Mouse (Mus musculus) liver, embryonic 15.5 days (tissue): ENCODE results near the gene Lgr6. TPM values are rescaled to one million over a fixed set of nuclear protein-coding genes. Genes with fewer than 3 reads are reported as not detected.

Experiments used
- ATAC-seq: fragments of 200-750 bp; cut with Nextera tagmentation; 2 replicates; pipeline ENCODE4 v1.8.0; 2017; ENCODE audit warnings: moderate number of reproducible peaks, mild to moderate bottlenecking, moderate library complexity; ENCODE audit not compliant: insufficient read depth
- H3K27ac ChIP-seq: fragments of 300-500 bp; sonication (generic); replicated peaks from 2 replicates; pipeline ENCODE4 v1.5.1; 2015; ENCODE audit warnings: mild to moderate bottlenecking, inconsistent platforms
- H3K27me3 ChIP-seq: fragments of 300-500 bp; sonication (generic); 2 replicates; pipeline ENCODE4 v1.6.1; 2015; ENCODE audit warnings: mild to moderate bottlenecking, inconsistent platforms
- H3K36me3 ChIP-seq: fragments of 300-500 bp; sonication (generic); replicated peaks from 2 replicates; pipeline ENCODE4 v1.6.1; 2015; ENCODE audit warnings: moderate library complexity, mild to moderate bottlenecking, inconsistent platforms
- H3K4me1 ChIP-seq: fragments of 300-500 bp; sonication (generic); replicated peaks from 2 replicates; pipeline ENCODE4 v1.6.1; 2015; ENCODE audit warnings: inconsistent platforms
- H3K4me2 ChIP-seq: fragments of 300-500 bp; sonication (generic); 2 replicates; pipeline ENCODE4 v1.6.1; 2015; ENCODE audit warnings: moderate library complexity, mild to moderate bottlenecking, inconsistent platforms
- H3K4me3 ChIP-seq: fragments of 300-500 bp; sonication (generic); replicated peaks from 2 replicates; pipeline ENCODE4 v1.5.1; 2015; ENCODE audit warnings: mild to moderate bottlenecking, inconsistent platforms
- H3K9ac ChIP-seq: fragments of 300-500 bp; sonication (generic); 2 replicates; pipeline ENCODE4 v1.6.1; 2015; ENCODE audit warnings: moderate library complexity, mild to moderate bottlenecking, inconsistent platforms
- H3K9me3 ChIP-seq: fragments of 300-500 bp; sonication (generic); replicated peaks from 2 replicates; pipeline ENCODE4 v1.6.1; 2016; ENCODE audit warnings: inconsistent platforms
- WGBS: fragments of 180-500 bp; shearing (Covaris S2); methylation state at CpG from one replicate; pipeline ENCODE4 v1.1.7; 2015; ENCODE audit warnings: mixed read lengths; ENCODE audit not compliant: insufficient replicate concordance; 5-methylcytosine and 5-hydroxymethylcytosine counted together
- polyA plus RNA-seq: library from polyadenylated mRNA; unstranded; fragments of >200 nt; fragmentation: Nextera tagmentation; extraction: Ambion mirVana; gene quantifications from 2 replicates; pipeline ENCODE4 v1.2.1, GENCODE M21; 2015

Lgr6 gene
- polyA plus RNA-seq, 1 experiment from 2014 or later = 0.18 TPM

- H3K27me3 ChIP-seq = peaks cover 6% of the 10 kb centered on the region
- H3K27ac ChIP-seq = no peak overlapping the region
- no peaks in the 10 kb centered on the region for H3K9me3 ChIP-seq
- no peak overlapping the region for H3K4me3 ChIP-seq
- H3K36me3 ChIP-seq = no peaks in the 10 kb centered on the region
- H3K9ac ChIP-seq = no peak overlapping the region
- H3K4me2 ChIP-seq = no peak overlapping the region
- H3K4me1 ChIP-seq = no peaks in the 10 kb centered on the region
- 56% methylated on average over 10 of the region's 10 CpGs for WGBS
- no peak for ATAC-seq
Measured at GRCm38 (mm10) chr1:135016907-135017655, 88.0 kb downstream of the Lgr6 start.

- no peak overlapping the region for H3K27ac ChIP-seq
- H3K9me3 ChIP-seq = no peaks in the 10 kb centered on the region
- no peak overlapping the region for H3K4me3 ChIP-seq
- H3K4me2 ChIP-seq = no peak overlapping the region
- ATAC-seq = no peak
- no peaks in the 10 kb centered on the region for H3K36me3 ChIP-seq
- H3K4me1 ChIP-seq = no peaks in the 10 kb centered on the region
- no peak overlapping the region for H3K9ac ChIP-seq
- peaks cover 6% of the 10 kb centered on the region for H3K27me3 ChIP-seq
- WGBS = 60% methylated on average over 10 of the region's 10 CpGs
Measured at GRCm38 (mm10) chr1:135014921-135015445, 90.1 kb downstream of the Lgr6 start.

GRCm38 (mm10) chr1:135012472-135012871 is 92.6 kb downstream of the Lgr6 start:
- no peaks in the 10 kb centered on the region for H3K9me3 ChIP-seq
- H3K36me3 ChIP-seq = no peaks in the 10 kb centered on the region
- peaks cover 6% of the 10 kb centered on the region; the same call in 1 of the 2 replicates for H3K27me3 ChIP-seq
- no peak overlapping the region for H3K9ac ChIP-seq
- whole genome bisulfite sequencing = 58% methylated on average over 9 of the region's 9 CpGs
- ATAC-seq = no peak
- no peaks in the 10 kb centered on the region for H3K4me1 ChIP-seq
- H3K27ac ChIP-seq = no peak overlapping the region
- no peak overlapping the region for H3K4me3 ChIP-seq
- no peak overlapping the region for H3K4me2 ChIP-seq

GRCm38 (mm10) chr1:135011912-135012311 is 93.2 kb downstream of the Lgr6 start:
- no peak for ATAC-seq

GRCm38 (mm10) chr1:135009833-135010232 is 95.2 kb downstream of the Lgr6 start:
- ATAC-seq = no peak
- no peak overlapping the region for H3K9ac ChIP-seq
- no peak overlapping the region for H3K27ac ChIP-seq
- no peaks in the 10 kb centered on the region for H3K36me3 ChIP-seq
- peaks cover 6% of the 10 kb centered on the region; the same call in 1 of the 2 replicates for H3K27me3 ChIP-seq
- 51% methylated on average over 3 of the region's 3 CpGs for WGBS
- H3K4me1 ChIP-seq = no peaks in the 10 kb centered on the region
- H3K4me3 ChIP-seq = no peak overlapping the region
- no peak overlapping the region for H3K4me2 ChIP-seq
- no peaks in the 10 kb centered on the region for H3K9me3 ChIP-seq

More at GRCm38 (mm10) chr1:135011912-135012311, 93.2 kb downstream of the Lgr6 start:
- no peaks in the 10 kb centered on the region for H3K36me3 ChIP-seq
- WGBS = 77% methylated on average over 5 of the region's 5 CpGs
- no peak overlapping the region for H3K27ac ChIP-seq
- no peak overlapping the region for H3K4me2 ChIP-seq
- H3K4me3 ChIP-seq = no peak overlapping the region
- no peak overlapping the region for H3K9ac ChIP-seq
- no peaks in the 10 kb centered on the region for H3K9me3 ChIP-seq
- peaks cover 6% of the 10 kb centered on the region; the same call in 1 of the 2 replicates for H3K27me3 ChIP-seq
- no peaks in the 10 kb centered on the region for H3K4me1 ChIP-seq

DNA sequence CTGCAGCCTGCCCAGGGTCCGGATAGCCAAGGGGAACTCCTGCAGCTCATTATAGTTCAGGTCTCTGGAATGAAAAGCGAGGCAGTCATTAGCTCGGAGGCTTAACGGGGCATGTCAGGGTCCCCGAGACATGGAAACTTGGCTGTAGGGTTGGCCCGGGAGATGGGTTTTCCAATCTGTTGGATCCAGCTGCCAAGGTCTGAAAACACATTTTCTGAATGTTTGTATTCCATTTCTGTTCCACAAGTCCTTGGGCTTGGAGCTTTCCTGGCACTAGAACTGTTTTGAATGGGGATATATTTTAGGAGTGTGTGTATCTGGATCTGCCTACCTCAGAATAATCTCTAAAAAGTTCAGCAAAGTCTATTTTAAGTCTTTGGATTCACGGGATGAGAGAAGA is 99.4 kb downstream of the Lgr6 start:
- Histone ChIP-seq H3K4me2 (no peak overlapping the region), H3K9me3 (no peaks in the 10 kb centered on the region), H3K4me1 (no peaks in the 10 kb centered on the region), H3K9ac (no peak overlapping the region), H3K36me3 (no peaks in the 10 kb centered on the region), H3K27ac (no peak overlapping the region), H3K27me3 (no peaks in the 10 kb centered on the region), H3K4me3 (no peak overlapping the region)
- ATAC-seq = no peak
- 61% methylated on average over 7 of the region's 7 CpGs for WGBS

GRCm38 (mm10) chr1:135003346-135003745 is 101.7 kb downstream of the Lgr6 start:
- no peak for ATAC-seq
- 60% methylated on average over 4 of the region's 4 CpGs for WGBS
- H3K36me3 ChIP-seq = no peaks in the 10 kb centered on the region
- no peaks in the 10 kb centered on the region for H3K27me3 ChIP-seq
- H3K9ac ChIP-seq = no peak overlapping the region
- H3K4me2 ChIP-seq = no peak overlapping the region
- no peak overlapping the region for H3K27ac ChIP-seq
- H3K9me3 ChIP-seq = no peaks in the 10 kb centered on the region
- no peaks in the 10 kb centered on the region for H3K4me1 ChIP-seq
- no peak overlapping the region for H3K4me3 ChIP-seq

DNA sequence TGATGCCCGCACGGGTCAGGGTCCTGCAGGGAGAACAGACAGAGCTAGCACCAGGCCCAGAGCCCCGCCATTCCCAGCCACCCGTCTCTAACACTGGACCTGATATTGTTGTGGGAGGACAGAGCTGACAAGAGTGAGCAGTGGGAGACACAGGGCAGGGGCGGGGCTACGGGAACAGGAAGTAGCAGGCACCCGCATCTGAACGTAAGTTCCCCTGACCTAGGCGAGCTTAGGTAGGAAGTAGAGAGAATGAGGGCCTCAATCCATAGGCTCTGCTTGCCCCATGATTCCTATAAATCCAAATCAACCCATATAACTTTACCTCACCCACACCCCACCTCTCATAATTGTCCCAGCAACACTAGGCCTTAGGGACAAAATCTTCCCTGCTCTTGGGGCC is 104.5 kb downstream of the Lgr6 start:
- Histone ChIP-seq H3K9ac (no peak overlapping the region), H3K27me3 (peaks cover 4% of the 10 kb centered on the region; the same call in 1 of the 2 replicates), H3K36me3 (no peaks in the 10 kb centered on the region), H3K4me2 (no peak overlapping the region), H3K27ac (no peak overlapping the region), H3K4me1 (no peaks in the 10 kb centered on the region), H3K9me3 (no peaks in the 10 kb centered on the region), H3K4me3 (no peak overlapping the region)
- WGBS = 39% methylated on average over 9 of the region's 9 CpGs
- ATAC-seq = no peak

GRCm38 (mm10) chr1:134998231-134998630 is 106.8 kb downstream of the Lgr6 start:
- Histone ChIP-seq H3K27ac (no peak overlapping the region), H3K4me3 (no peak overlapping the region), H3K4me2 (no peak overlapping the region), H3K9me3 (no peaks in the 10 kb centered on the region), H3K27me3 (peaks cover 12% of the 10 kb centered on the region; the same call in 1 of the 2 replicates), H3K9ac (no peak overlapping the region), H3K4me1 (no peaks in the 10 kb centered on the region), H3K36me3 (no peaks in the 10 kb centered on the region)
- 69% methylated on average over 8 of the region's 8 CpGs for WGBS
- ATAC-seq = no peak

GRCm38 (mm10) chr1:134997568-134997967 is 107.5 kb downstream of the Lgr6 start:
- no peak for ATAC-seq
- WGBS = 48% methylated on average over 5 of the region's 5 CpGs

DNA sequence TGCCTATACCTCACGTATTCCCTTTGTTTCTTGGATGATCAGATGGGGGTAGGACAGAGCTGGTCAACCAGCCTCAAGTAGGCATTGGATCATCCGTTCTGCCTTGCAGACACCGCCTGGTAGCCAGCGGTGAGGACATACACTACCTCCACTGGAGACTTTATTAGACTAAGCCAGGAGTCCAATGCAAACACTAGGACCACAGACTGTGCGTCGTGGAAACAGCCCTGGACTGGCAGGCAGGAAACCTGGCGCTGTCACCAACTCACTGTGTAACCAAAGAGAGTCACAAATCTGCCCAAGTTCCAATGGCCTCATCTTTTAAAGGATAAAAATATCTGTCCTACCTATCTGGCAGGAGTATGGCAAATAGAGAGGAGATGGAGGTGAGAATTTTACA is 108.6 kb downstream of the Lgr6 start:
- H3K4me3 ChIP-seq = no peak overlapping the region
- no peak overlapping the region for H3K9ac ChIP-seq
- 68% methylated on average over 7 of the region's 7 CpGs for WGBS
- H3K4me2 ChIP-seq = no peak overlapping the region
- H3K27me3 ChIP-seq = peaks cover 12% of the 10 kb centered on the region; the same call in 1 of the 2 replicates
- H3K9me3 ChIP-seq = no peaks in the 10 kb centered on the region
- no peaks in the 10 kb centered on the region for H3K36me3 ChIP-seq
- H3K27ac ChIP-seq = no peak overlapping the region
- H3K4me1 ChIP-seq = no peaks in the 10 kb centered on the region
- ATAC-seq = no peak

More at GRCm38 (mm10) chr1:134997568-134997967, 107.5 kb downstream of the Lgr6 start:
- no peaks in the 10 kb centered on the region for H3K36me3 ChIP-seq
- no peak overlapping the region for H3K4me3 ChIP-seq
- peaks cover 12% of the 10 kb centered on the region; the same call in 1 of the 2 replicates for H3K27me3 ChIP-seq
- H3K9ac ChIP-seq = no peak overlapping the region
- no peak overlapping the region for H3K4me2 ChIP-seq
- H3K4me1 ChIP-seq = no peaks in the 10 kb centered on the region
- H3K27ac ChIP-seq = no peak overlapping the region
- no peaks in the 10 kb centered on the region for H3K9me3 ChIP-seq
